Mouse (Mus musculus): ENCODE measurements around the gene Nup210l.
A peak's percentile ranks its signal among the peaks of the same experiment; 100 is the strongest.
"Not testable (repeated sequence)": the region's sequence is repeated elsewhere in the genome, so short reads cannot be mapped to it uniquely, and the experiment has no call there.

Gene Nup210l

GRCm38 (mm10) chr3:90097928-90098327, 6.0 kb upstream of the Nup210l start:
- DNase-seq, result no peak

DNA sequence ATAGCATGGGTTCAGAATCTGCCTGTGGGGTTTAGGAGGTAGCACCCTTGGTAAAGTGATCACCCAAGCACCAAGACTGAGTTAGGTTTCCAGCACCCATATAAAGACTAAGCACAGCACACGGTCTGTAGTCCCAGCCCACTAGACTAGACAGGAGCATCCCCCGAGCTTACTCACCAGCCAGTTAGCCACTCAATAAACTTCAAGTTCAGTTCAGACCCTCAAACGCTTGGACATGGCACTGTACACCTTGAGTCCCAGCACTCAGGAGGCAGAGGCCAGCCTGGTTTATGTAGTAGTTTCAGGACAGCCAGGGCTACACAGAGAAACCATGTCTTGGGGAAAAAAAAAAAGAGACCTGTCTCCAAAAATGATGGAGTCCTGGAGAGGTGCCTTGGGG, 2.9 kb upstream of the Nup210l start:
- DNase-seq, result no peak

DNA sequence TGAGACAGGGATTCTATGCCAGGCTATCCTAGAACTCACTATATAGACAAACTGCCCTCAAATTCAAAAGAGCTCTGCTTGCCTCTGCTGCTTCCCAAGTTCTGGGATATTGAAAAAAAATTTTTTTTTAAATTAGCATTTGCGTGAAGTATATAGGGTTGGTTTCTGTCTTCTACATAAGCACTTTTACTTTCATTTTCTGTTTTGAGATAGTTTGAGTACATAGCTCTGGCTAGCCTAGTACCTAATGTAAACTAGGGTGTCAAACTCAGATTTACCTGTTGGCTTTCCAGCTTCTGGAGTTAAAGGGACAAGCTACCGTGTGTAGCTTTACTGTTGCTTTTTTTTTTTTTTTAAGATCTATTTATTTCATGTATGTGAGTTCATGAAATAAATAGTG, 2.3 kb upstream of the Nup210l start:
- DNase-seq, result no peak

DNA sequence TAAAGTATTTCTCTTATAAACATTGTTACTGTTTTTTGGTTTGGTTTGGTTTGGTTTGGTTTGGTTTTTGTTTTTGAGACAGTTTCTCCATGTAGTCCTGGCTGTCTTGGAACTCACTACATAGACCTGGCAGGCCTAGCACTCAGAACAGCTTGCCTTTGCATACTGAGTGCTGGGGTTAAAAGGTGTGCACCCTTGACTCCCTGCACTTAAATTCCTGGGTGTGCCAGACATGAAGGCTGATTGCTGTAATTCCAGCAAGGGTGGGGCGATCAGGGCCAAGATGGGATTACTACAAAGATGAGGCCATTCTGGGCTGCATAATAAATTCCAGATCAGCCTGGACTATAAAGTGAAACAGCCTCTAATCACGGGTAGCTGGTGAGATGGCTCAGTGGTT, 1.7 kb upstream of the Nup210l start:
- DNase-seq, result no peak

DNA sequence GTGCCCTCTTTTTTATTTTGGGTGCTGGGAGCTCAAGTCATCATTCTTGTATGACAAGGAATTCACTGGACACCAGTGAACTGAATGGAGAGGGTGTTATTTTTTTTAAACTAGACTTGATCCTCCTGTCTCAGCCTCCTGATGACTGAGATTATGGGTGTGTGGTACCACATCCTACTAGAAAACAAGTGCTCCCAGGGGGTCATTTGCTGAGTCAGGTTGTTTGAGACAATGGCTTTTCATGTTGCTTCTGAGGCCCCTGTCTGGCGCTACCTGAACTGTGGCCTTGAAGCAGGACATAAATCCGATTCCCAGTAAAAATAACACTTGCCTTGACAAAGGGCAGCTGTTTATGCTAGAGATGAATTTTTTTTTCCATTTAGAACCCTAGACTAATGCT, 756 bp upstream of the Nup210l start:
- no peak for DNase-seq

- DNase-seq, result no peak
Measured at GRCm38 (mm10) chr3:90111706-90112105, 7.8 kb downstream of the Nup210l start.

DNA sequence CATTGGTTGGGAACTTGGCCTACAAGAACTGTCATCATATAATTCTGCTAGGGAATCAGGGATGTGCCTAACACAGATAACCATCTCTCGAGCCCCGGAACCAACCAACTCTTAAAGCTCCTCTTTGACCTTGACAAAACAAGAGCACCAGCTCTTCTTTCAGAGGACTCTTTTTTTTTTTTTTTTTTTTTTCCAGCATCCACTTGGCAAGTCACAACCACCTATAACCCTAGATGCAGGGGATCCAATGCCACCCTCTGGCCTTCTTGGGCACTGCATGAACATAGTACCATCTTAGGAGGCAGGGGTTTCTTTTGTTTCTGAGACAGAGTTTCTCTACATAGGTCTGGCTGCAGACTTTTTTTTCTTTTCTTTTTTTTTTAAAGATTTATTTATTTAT, 10.4 kb downstream of the Nup210l start:
- peak in 1 of 2 experiments; percentile 35 for DNase-seq

DNA sequence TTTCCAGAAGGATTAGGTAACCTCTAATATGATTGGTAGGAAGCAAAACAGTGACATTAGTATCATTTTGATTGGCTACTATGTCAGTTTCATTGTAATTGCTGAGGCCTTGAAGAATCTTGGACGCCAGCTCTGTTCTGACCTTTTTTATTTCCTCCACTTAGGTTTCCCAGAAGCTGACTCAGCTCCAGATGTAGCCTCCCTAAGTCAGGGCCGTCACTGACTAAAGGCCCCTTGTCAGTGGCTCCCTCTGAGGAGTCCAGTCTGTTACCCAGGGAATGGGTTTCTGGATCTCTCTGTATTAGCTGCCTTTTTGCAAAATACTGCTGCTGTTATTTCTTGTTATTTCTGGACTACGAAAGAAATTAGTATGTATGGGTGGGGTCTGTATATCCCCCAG, 11.6 kb downstream of the Nup210l start:
- DNase-seq, result no peak

DNA sequence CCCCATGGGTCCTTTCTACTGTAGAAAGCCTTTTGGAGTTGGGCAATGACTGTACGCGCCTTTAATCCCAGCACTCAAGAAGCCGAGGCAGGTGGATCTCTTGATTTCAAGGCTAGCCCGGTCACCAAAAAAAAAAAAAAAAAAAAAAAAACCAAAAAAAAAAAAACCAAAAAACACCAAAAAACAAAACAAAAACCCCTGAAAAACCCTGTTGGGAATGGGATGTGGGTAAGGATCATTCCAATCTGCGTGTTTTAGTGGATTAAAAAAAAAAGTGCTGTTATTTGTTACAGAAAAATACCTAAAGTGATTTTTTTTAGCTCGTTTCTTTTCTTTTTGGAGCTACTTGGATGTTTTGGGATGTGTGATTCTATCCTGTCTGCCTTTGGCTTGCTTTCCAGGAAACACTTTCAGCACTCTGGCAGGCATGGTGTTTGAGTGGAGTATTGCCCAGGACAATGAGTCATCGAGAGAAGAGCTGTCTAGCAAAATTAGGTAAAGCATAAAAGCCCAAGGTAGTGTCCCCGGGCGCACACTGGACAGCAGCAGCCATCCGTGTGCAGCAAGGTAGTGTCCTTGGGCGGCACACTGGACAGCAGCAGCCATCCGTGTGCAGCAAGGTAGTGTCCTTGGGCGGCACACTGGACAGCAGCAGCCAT, 14.3 kb downstream of the Nup210l start:
- no peak for DNase-seq

- not testable (repeated sequence) for DNase-seq
Measured at GRCm38 (mm10) chr3:90122036-90122435, 18.1 kb downstream of the Nup210l start.

DNA sequence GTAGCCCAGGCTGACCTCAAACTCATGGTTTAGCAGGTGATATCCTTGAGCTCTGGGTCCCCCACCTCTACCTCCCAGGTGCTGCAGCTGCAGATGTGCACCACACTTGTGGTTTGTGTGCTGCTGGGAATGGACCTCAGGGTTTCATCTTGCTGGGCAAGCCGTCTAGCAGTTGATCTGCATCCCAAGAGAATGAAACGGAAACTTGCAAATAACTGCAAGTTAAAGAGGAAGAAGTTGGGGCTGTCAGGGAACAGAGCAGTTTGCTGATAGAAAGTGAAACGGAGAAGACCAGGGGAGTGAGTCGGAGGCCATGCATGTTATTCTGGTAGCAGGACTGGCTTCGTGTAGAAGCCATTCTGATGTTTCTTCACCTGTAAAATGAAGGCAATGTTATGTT, 21.8 kb downstream of the Nup210l start:
- no peak for DNase-seq

GRCm38 (mm10) chr3:90127881-90128280, 23.9 kb downstream of the Nup210l start:
- DNase-seq, result no peak

DNA sequence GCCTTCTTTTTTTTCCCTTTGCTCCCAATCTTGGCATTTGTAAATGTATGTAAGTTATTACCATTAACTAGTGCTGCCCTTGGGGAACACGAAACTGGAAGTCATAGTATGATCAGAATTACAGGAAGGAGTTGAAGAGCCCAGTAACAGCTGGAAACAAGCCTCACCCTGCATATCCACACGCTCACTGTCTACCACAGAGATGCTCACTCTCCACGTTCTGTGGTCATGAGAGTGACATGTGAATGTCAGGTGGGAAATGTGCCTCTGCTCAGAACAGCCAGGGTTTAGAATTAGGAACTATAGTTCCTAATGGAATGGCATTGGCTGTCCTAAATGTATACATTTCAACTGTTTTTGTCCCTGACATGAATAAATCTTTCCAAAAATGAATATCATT, 28.8 kb downstream of the Nup210l start:
- no peak for DNase-seq

DNA sequence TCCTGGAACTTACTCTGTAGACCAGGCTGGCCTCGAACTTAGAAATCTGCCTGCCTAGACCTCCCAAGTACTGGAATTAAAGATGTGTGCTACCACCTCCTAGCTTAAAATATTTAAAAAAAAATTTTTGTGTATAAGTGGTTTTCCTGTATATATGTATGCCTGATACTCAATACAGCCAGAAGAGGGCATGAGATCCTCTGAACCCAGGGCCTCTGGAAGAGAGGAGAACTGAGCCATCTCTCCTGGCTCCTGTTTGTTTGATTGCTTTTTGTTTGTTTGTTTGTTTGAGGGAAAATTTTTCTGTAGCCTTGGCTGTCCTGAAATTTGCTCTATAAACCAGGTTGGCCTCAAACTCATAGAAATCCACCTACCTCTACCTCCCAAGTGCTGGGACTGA, 29.4 kb downstream of the Nup210l start:
- DNase-seq, result no peak

DNA sequence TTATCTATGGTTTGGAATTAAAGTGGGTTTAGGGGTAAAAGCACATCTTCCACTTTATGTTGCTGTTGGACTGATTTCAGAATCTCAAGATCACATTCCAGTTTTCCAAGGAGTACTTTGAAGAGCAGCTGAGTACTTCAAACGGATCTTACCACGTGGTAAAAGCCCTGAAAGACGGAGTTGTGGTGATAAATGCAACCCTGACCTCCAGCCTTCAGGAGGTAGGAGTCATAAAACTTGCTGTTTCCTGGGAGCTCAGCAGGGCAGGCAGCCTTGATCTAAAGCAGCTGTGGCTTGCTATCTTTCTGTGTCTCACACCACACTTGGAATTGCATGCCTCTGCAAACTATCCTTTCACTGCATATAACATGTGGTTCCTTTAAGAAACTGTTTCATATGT, 30.6 kb downstream of the Nup210l start:
- no peak for DNase-seq

- no peak for DNase-seq
Measured at GRCm38 (mm10) chr3:90134993-90135392, 31.1 kb downstream of the Nup210l start.

DNA sequence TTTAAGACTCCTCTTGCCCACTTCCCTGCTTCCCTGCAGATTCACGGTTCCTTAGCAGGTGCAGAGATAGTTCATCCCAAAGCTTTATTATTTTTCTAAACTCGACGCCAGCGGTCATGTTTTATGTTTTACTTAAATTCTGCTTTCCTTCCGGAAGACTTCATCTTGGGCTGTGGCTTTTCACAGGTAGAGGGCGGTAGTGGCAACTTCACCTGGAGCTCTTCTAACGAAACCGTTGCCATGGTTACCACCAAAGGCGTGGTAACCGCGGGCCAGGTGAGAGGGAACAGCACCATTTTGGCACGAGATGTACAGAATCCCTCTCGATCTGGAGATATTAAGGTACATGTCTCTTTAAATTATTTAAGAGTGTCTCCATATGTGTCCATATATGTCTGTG, 32.7 kb downstream of the Nup210l start:
- DNase-seq, result peak; percentile 18 to 40

GRCm38 (mm10) chr3:90137606-90138005, 33.7 kb downstream of the Nup210l start:
- no peak for DNase-seq

- no peak for DNase-seq
Measured at GRCm38 (mm10) chr3:90139962-90140361, 36.0 kb downstream of the Nup210l start.

GRCm38 (mm10) chr3:90145461-90145860, 41.5 kb downstream of the Nup210l start:
- DNase-seq, result no peak

GRCm38 (mm10) chr3:90146651-90147050, 42.7 kb downstream of the Nup210l start:
- DNase-seq, result no peak

GRCm38 (mm10) chr3:90151086-90151740, 47.3 kb downstream of the Nup210l start:
- no peak for DNase-seq

GRCm38 (mm10) chr3:90155996-90156395, 52.1 kb downstream of the Nup210l start:
- DNase-seq, result no peak

- peak; percentile 30 to 40 for DNase-seq
Measured at GRCm38 (mm10) chr3:90159757-90160156, 55.8 kb downstream of the Nup210l start.

DNA sequence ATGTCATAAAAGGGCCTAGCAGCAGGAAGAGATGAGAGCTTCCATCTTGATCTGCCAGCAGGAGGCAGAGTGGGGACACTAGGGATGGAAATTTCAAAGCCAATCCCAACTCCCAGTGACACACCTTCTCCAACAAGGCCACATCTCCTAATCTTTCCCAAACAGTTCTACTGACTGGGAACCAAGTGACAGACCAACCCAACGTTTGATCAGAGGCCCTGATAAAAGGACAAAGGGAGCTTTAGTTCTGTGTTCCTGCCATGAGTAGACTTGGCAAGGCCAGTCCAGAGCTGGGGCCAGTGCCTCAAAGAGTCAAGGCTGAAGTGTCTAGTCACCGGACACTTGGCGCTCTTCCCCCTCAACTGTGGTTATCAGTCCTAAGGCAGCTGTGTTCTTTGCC, 57.6 kb downstream of the Nup210l start:
- DNase-seq, result no peak
